Mouse (Mus musculus) common myeloid progenitor, adult 5-6 weeks (primary cell): ENCODE measurements around the gene A2ml1. TPM values are rescaled to one million over a fixed set of nuclear protein-coding genes. Genes with fewer than 3 reads are reported as not detected.
A peak's percentile ranks its signal among the peaks of the same experiment; 100 is the strongest.

Source experiments
- ATAC-seq: replicated peaks from 2 replicates; pipeline ENCODE4 v1.8.0; 2016; ENCODE audit warnings: low read depth, mild to moderate bottlenecking, moderate TSS enrichment, inconsistent platforms; ENCODE audit not compliant: poor library complexity, severe bottlenecking
- total RNA-seq: library from RNA; stranded (forward); fragments of 200-1000, 187-1606 nt; gene quantifications from 2 replicates; pipeline ENCODE4 v1.2.3, GENCODE M21; 2017

Gene A2ml1
- total RNA-seq, 1 experiment from 2014 or later: not detected

GRCm38 (mm10) chr6:128566589-128566988 is 14.8 kb downstream of the A2ml1 start:
- no peak for ATAC-seq

DNA sequence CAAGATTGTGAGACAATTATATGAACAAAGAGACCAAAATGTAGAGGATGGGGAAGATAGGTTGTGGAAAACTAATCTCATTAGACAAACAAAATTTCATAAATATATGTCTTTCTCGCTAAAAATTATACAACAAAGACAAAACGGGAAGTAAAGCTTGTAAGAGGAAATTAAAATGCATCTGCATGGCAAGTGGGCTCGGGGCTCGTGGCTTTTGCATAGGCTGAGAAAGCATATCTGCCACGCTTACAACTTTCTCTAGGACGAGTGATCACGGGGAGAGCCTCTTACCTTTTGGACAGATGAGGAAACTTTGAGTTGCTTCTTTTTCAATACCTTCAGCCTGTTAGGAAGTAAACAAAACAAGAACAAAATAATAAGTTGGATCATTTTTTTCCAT is 27.4 kb downstream of the A2ml1 start:
- peak; percentile 58; the same call in 1 of the 2 replicates for ATAC-seq

DNA sequence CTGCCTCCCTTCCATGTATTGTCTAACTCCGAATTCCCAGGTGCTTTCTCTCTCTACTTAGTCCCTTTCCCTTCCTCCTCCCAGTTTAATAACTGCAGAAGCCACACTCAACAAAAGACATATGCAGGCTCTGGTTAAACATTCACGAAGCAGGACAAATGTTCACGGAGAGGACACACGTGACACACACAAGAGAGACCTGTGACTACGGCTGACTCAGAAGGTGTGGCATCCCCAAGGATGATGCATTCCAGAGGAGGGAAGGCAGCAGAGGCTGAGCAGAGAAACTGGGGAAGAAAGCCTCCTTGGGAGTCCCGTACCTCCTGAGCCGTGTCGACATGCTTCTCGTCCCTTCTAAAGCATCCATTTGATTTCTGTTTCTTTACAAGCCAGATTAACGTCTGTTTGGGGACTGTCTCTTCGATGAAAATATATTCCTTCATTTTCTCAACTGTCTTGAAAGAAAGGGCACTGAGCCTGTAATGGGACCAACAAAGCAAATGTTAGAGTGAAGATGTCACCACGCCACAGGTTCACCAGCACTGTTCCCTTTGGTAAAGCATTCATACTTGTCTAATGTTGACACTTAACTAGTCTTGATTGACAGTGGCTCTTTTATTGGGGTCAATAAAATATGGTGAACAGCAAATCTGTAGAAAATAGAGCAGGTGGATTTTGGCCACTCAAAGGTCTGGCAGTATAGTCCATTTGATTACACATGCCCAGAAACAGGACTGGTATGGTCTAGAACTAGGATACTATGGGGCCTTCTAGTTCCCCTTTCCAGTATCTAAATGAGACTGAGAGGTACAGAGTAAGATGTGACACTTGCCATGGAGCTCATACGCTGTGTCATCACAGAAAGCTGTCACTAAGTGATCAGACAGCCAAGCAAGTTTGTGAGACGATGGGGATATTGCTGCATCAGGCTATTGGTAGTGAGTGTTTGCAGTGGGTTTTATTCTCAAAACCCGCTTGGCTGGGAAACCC is 31.6 kb downstream of the A2ml1 start:
- ATAC-seq: no peak

DNA sequence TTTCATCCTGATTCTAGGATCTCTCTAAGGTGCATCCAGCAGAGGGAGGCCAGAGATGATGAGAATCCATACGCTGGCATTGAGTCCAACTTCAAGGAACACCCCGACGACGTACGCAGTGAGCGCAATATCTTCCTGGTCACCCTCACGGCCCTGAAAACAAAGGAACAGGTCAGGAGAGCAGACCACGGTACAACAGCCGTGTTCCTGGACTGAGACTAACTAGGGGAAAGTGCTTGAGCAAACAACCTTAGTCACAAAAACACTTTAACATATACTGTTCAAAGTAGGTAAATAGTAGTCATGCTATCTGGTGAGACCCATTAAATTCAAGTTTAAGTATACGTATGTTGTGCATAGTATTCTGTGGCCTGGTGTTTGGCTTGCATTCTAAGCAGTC is 32.9 kb downstream of the A2ml1 start:
- ATAC-seq: no peak

DNA sequence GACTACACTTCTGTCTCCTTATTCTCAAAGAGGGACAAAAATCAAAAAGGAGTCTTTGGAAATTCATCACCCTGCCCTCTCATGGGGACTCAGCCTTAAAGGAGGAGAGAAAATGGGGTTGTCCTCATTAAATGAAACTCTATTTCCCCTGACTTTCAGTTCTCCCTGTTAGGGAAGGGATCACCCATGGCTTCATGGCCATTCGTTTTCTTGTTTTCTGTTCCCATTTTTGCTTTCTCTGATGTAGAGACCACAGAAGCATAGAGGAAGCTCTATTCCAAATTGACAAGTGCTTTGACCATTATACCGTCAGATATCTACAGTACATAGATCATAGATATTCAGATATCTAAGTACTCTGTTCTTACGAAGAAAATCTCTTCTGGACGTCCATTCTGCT is 36.0 kb downstream of the A2ml1 start:
- 0 out of 2 replicates have a peak, but pooled peaks have one; percentile 39 for ATAC-seq

- ATAC-seq: no peak
Measured at GRCm38 (mm10) chr6:128543226-128543625, 38.2 kb downstream of the A2ml1 start.

GRCm38 (mm10) chr6:128535250-128535649 is 46.2 kb downstream of the A2ml1 start:
- no peak for ATAC-seq

GRCm38 (mm10) chr6:128533296-128533695 is 48.1 kb downstream of the A2ml1 start:
- no peak for ATAC-seq

- no peak for ATAC-seq
Measured at GRCm38 (mm10) chr6:128532701-128533100, 48.7 kb downstream of the A2ml1 start.

DNA sequence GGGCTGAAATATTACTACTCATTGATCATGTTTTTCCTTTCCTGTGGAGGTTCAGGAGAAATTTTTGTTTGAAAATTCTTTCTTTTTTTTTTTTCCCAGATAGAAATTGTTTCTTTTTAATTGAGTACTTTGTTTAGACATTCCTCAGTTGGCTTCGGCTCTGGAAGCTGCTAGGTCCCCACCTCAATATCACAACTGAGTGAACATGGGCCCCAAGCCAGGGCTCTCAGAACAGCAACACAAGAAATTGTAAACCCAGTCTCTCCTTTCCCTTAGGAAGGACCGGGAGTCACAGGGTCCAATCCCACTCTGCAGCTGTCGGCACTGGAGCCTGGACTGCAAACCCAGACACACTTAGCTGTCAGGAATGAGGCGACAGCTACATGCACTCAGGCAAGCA is 52.9 kb downstream of the A2ml1 start:
- no peak for ATAC-seq

- 0 out of 2 replicates have a peak, but pooled peaks have one; percentile 50 for ATAC-seq
Measured at GRCm38 (mm10) chr6:128527110-128527509, 54.3 kb downstream of the A2ml1 start.

DNA sequence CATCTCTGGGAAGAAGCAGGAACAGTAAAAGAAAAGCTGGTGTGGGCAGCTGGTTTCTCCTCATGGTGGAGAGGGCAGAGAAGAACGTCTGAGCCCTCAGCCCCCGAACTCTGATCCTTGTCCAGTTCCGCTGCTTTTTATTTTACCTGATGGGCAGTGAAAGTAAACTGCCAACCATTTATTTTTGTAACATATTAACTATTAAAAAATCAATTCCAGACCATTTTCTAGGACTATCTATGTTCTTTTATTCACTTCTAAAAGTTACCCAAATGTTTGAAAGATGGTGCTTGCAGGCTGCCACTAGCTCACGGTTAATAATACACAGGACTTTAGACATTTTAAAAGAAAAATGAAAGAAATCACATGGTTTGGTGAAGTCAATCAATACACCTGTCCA is 54.8 kb downstream of the A2ml1 start, which contains the start of gene Pzp:
Gene Pzp, minus strand, starts transcription at position 120 of the 400 bp plus-strand sequence.
- ATAC-seq: no peak

DNA sequence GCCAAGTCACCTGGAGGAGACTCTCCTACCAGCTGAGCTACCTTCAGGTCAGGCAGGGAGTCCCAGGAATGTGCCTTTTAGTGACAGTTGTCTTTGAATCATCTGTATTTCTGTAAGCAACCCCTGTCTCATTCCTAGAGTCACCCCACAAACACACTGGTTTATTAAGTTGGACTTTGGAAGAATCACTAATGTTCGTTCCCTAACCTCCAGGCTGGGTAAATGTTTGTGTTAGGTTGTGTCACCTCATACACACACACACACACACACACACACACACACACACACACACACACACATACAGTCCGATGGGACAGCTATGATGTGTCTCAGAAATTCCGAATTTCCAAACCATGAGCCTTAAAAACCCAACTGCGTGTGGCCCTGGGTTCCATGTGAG is 55.6 kb downstream of the A2ml1 start:
- no peak for ATAC-seq

GRCm38 (mm10) chr6:128523360-128523759 is 58.0 kb downstream of the A2ml1 start:
- no peak for ATAC-seq

- ATAC-seq: no peak
Measured at GRCm38 (mm10) chr6:128519159-128519558, 62.2 kb downstream of the A2ml1 start.

DNA sequence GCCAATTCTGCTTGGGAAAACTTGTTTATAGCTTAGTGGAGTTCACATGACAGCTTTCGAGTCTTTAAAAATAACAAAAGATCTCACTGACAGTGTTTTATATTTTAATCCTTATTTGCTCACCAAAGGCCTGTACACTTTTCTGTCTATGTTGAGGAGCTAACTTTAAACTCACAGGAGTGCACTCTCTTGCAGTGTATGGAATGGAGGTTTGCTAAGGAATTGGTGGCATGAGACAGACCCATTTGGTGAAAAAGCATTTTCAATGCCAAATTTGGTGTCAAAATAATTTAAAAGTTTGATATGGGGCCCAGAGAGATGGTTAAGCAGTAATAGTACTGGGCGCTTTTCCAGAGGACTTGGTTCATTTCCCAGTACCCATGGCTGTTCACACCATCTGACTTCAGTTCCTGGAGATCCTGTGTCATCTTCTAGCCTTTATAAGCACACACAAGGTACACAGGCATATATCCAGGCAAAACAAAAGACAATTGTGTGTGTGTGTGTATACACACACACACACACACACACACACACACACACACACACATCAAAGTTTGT is 75.7 kb downstream of the A2ml1 start:
- no peak for ATAC-seq

GRCm38 (mm10) chr6:128504743-128505142 is 76.7 kb downstream of the A2ml1 start:
- no peak for ATAC-seq

- ATAC-seq: no peak
Measured at GRCm38 (mm10) chr6:128495346-128495745, 86.1 kb downstream of the A2ml1 start.

DNA sequence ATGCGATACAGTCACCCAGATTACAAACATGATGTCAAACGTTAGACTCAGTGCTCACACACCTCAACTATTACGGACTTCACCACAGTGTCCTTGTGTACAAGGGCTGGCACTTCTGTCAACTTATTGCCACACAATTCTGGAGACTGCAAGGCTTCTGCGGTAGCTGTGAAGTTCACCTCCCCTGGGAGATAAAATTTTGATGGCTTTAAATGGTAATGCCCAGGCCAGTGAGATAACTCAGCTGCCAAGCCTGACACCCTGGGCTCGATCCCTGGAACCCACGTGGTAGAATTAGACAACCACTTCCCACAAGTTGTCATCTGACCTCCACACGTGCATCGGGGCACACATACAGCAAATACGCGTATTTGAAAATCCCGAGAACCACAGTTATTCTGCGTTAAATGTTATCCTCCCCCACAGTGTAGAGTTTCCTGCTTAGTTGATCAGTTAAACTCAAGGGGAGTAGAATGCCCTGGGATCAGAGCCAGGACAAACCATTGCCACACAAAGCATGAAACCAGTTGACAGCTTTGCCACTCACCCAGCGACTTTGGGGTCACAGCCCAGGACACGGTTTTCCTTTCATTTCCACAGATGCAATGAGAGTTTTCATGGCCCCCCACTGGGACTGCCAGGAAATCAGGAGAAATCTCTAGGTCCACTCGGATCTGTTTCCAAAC is 86.6 kb downstream of the A2ml1 start:
- ATAC-seq: 0 out of 2 replicates have a peak, but pooled peaks have one; percentile 42

GRCm38 (mm10) chr6:128491916-128492315 is 89.5 kb downstream of the A2ml1 start:
- ATAC-seq: no peak

DNA sequence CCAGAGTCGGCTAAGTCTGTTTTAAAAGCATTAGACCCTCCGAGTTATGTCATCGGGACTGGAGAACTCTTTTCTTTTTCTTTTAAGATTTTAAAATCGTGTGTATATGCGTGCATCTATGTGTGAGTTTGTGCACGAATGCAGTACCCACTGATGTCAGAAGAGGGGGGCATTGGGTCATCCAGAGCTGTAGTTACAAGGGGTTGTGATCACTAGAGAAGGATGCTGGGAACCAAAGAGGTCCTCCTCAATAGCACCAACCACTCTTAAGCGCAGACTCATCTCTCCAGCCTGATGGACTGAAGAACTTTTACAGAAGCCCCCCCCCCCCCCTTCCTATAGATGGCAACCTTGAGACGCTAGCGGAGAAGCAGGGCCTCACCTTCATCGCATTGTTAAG is 91.3 kb downstream of the A2ml1 start:
- no peak for ATAC-seq
